Mouse (Mus musculus) ovary, adult 18-20 months (tissue): ENCODE results near the gene Sdhd.
"Not testable (repeated sequence)": the region's sequence is repeated elsewhere in the genome, so short reads cannot be mapped to it uniquely, and the experiment has no call there.

ENCODE experiments used
- DNase-seq: peaks from one replicate; pipeline ENCODE4 v3.0.0; 2022; ENCODE audit warnings: low spot score, mixed read lengths

The Sdhd gene

GRCm38 (mm10) chr9:50603189-50603997 is at the start of gene Sdhd, which contains the start of gene Timm8b:
Gene Sdhd, minus strand, starts transcription at chr9:50603812.
Gene Timm8b, plus strand, starts transcription at chr9:50603910.
- peak; percentile 91 for DNase-seq

- DNase-seq, result no peak
These were observed 46.9 kb upstream of the Sdhd start for GRCm38 (mm10) chr9:50650503-50650902.

DNA sequence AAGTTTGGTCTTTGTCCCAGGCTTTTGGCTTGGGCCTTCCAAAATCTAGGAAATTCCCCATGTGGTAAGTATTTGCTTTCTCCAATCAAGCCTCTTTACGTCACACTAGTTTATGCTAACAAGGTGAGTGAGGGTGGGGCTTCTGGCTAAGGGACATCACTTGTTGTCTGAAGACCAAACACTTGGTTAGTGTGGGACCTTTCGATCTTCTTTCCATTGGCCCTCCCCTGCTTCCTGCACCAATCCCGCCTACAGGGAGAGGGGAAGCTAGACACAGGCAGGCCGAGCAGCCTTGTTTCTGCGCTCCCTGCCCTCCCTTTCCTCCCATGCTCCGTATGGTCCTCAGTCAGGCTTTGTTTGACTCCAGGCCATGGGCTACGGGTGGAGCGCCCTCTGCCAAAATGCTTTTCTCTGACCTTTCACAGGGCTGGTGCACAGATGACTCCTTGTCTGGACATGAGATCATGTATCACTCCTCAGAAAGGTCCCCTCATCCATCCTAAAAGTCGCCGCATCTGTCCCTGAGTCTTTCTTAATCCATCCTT is 43.3 kb upstream of the Sdhd start:
- no peak for DNase-seq

- no peak for DNase-seq
These were observed 30.7 kb upstream of the Sdhd start for GRCm38 (mm10) chr9:50634270-50634669.

DNA sequence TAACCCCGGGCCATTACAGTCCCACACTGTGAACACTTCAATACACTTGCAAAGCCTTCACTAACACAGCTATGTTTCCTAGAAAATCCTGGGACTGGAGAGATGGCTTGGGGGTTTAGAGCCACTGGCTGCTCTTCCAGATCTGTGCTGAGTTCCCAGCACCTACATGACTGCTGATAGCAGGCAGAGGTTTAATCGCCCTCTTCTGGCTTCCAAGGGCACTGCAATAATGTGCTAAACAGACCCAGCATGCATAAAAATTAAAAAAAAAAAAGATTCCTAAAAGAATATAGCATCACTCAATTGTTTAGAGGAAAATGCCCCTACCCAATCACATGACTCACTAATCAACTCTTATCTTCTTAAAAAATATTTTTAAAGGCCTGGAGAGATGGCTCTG is 29.4 kb upstream of the Sdhd start:
- no peak for DNase-seq

DNA sequence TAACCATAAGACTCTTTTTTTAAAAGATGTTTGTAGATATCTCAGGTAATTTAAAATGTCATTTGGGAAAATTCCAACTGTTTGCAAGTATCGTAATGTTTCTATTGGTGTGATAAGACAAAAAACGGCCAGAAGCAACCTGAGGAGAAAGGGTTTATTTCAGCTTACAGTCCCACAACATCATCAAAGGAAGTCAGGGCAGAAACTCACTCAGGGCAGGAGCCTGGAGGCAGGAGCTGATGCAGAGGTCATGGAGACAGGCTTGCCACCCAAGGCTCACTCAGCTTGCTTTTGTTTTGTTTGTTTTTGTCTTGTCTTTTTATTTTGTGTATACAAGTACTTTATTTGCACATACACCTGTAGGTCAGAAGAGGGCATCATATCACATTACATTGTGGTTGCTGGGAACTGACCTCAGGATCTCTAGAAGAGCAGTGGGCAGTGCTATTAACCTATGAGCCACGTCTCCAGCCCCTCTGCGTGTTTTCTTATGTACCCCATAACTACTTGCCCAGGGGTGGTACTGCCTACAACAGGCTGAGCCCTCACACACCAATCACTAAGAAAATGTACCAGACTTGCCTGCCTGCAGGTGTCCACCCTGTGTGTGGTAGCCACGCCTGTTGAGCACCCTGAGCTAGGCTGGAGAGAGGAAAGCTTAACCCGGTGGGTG is 28.5 kb upstream of the Sdhd start:
- DNase-seq, result no peak

- not testable (repeated sequence) for DNase-seq
These were observed 27.3 kb upstream of the Sdhd start for GRCm38 (mm10) chr9:50630903-50631302.

- no peak for DNase-seq
These were observed 14.2 kb upstream of the Sdhd start for GRCm38 (mm10) chr9:50617794-50618330.

GRCm38 (mm10) chr9:50616766-50617603 is 13.4 kb upstream of the Sdhd start, which contains the start of the genes Pih1d2 and Nkapd1:
Gene Pih1d2, plus strand, starts transcription at chr9:50617321.
Gene Nkapd1, minus strand, starts transcription at chr9:50617464.
- DNase-seq, result peak; percentile 81

GRCm38 (mm10) chr9:50616161-50616560 is 12.5 kb upstream of the Sdhd start:
- no peak for DNase-seq

DNA sequence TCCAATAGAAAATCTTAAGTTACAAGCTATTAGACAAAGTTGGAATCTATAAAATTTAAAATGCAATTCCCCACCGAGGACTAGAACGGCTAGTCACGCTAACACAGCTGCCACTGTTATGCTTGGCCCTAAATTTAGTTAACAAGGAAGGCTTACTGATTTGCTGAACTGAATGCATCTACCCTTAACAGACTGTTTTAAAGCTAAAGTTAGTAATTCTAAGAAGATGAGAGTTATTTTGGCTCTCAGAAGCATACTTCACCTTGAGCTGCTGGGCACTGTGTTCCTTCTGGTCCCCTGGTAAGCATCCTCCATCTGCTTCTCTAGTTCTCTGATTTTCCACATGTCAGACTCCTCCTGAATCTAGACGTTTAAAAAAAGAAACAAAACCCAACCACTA is 8.5 kb upstream of the Sdhd start:
- no peak for DNase-seq

- DNase-seq, result no peak
These were observed 726 bp upstream of the Sdhd start for GRCm38 (mm10) chr9:50604338-50604737.

DNA sequence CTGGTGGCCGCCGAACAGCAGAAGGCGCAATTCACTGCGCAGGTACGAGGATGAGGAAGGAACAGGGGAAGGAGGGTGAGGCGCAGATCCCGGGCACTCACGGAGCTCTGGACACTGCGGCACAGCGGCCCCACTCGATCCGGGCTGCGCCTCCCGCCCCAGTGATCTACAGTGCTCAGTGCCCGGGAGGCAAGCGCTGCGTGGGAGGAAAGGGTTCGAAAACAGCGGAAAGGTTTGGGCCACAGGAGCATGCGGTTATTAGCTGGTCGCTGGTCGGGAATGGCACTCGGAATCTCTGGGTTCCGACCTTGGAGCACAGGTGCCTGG is 349 bp upstream of the Sdhd start:
- DNase-seq, result no peak

DNA sequence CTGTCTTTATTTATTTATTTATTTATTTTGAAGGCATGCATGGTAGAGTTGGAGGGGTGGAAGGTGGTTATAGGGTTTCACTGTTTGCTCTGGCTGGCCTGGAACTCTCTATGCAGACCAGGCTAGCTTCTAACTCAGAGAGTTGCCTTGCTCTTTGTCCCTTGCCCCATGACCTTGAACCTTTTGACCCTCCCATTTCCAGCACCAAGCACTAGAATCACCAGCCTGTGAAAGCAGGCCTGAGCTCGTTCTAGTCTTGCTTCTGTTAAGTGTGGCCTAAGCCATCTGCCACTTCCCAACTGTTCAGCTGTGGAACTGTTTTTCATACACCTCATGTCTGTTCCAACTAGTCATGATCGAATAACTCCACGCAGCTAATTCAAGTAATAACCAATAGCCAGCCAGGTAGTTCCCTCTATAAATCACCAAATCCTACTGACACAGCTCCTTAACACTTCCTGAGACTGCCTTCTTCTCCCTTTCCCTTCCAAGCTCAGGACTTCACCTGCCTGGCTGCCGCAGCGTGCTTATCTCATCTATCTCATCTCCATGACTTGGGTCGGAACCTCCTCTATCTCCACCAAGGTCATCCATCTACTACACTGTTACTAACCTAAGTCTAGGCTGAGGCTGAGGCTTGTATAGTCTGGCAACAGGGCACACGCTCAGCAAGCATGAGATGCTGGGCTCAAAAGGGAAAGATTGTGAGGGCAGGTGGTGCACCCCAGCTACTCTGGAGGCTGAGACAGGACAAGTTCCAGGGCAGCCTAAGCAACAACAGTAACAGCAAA is 1.4 kb downstream of the Sdhd start:
- DNase-seq, result no peak

DNA sequence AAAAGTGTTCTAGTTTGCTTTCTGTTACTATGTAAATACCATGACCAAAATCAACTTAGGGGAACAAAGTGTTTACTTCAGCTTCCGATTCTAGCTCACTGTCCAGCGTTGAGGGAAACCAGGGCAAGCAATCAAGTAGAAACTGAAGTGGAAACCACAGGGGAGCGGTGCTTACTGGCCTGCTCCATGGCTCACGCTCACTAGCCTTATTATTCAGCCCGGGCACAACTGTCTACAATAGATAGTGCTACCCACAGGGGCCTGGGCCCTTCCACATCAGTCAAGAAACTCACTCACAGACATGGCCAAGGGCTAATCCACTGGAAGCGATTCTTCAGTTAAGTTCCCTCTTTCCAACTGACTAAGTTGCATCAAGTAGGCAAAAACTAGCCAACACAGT is 2.1 kb downstream of the Sdhd start:
- DNase-seq, result no peak

DNA sequence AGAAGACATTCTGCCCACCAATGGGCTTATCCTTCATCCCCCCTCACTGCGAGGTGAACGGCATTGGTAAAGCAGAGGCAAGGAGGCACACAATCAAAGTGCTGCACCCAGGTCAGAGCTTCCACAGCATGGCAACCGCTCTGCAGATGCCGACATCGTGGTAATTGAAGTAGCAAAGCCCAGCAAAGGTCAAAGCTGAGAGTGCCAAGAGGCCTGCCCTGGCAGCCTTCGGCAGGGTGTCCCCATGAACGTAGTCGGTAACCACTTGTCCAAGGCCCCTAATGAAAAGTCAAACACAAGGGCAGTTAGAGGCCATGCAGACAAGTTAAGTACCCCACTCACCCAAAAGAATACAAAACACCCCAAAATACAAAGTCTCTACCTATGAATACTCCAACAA is 6.6 kb downstream of the Sdhd start:
- DNase-seq, result no peak

- no peak for DNase-seq
These were observed 8.7 kb downstream of the Sdhd start for GRCm38 (mm10) chr9:50594794-50595417.

DNA sequence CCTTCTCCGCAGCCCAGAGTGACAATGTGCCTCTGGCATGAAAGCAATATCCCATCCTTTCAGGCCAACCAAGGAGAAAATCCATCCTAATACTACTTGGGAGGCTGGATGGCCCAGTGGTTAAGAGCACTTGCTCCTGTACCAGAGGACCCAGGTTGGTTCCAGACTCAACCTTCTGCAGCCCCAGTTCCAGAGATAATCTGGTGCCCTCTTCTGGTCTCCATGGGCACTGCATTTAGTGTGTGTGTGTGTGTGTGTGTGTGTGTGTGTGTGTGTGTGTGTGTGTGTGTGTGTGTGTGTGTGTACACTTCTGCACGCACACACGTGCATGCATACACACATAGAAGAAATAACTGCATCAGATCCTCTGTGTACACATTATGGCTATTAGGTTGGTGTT is 10.1 kb downstream of the Sdhd start:
- DNase-seq, result no peak

- no peak for DNase-seq
These were observed 10.7 kb downstream of the Sdhd start for GRCm38 (mm10) chr9:50592955-50593354.

- no peak for DNase-seq
These were observed 12.6 kb downstream of the Sdhd start for GRCm38 (mm10) chr9:50590856-50591518.
